Mouse (Mus musculus) megakaryocyte, embryonic 14.5 days (primary cell): ENCODE results near the gene Tmem59l.

ENCODE experiments used
- FLI1 ChIP-seq: IDR thresholded peaks from 2 replicates; pipeline ENCODE4 v1.6.1; 2012; ENCODE audit warnings: low read length, inconsistent platforms, mixed read lengths
- GATA1 ChIP-seq: IDR thresholded peaks from 3 replicates; pipeline ENCODE4 v1.6.1; 2012; ENCODE audit warnings: mixed read lengths, low read length, inconsistent platforms, borderline replicate concordance

DNA sequence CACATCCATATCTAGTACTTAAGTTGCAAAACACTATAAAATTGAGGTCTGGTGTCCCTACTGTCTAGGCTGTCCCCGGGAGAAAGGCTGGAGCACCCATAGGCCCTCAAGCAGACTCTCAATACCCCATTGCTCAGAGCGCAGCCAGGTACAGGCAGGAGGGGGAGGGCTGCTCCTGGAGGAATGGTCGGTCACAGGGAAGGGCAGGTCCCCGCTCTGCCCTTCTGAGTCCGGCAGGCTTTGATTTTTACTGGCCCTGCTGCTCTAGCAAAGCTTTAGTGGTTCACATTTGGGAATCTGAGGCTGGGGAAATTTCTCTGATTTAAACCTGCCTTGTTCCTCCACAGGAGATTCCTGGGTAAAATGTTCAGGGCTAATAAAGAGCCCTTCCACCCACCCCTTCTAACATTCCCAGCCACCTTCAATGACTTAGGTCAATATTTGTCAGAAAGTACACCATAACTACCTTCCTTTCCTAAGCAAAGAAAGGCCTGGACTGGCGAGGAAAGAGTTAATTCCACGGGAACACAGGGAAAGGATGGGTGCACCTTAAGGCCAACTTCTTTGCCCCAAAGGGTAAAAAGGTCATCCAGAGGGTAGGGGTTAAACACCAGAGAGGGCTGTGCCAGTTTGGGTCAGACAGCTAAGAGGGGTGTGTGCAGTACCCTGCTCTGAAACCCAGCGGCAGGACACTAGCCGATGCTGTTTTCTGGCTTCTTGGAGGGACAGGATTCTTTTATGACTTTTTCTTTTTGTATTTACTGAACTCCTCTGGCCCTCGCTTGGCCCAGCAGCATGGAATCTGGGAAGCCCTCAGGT, 3.1 kb upstream of the Tmem59l start:
- TF ChIP-seq GATA1 (no peak), FLI1 (no peak)
